Mouse (Mus musculus): Measurements from ENCODE around the gene Iqcf3.
"Not testable (repeated sequence)": the region's sequence is repeated elsewhere in the genome, so short reads cannot be mapped to it uniquely, and the experiment has no call there.

The Iqcf3 gene
- long read RNA-seq, experiment 1, result 0 reads
- long read RNA-seq, experiment 2, result 0 reads

- intact Hi-C loops (cut with DNase I), result no loop called here
Observed at GRCm38 (mm10) chr9:106561531-106561930, at the start of gene Iqcf3. TSS of gene Iqcf3 (minus strand) at chr9:106561631.

- intact Hi-C loops (cut with DNase I), result no loop called here
Observed at GRCm38 (mm10) chr9:106610727-106611126, 49.3 kb upstream of the Iqcf3 start.

GRCm38 (mm10) chr9:106600546-106600945 lies 39.1 kb upstream of the Iqcf3 start:
- intact Hi-C loops (cut with DNase I), result loop anchor here (2.0 kb wide), 1 partner anchor 42 kb away; no protein-coding TSS in a partner anchor

- intact Hi-C loops (cut with DNase I), result no loop called here
Observed at GRCm38 (mm10) chr9:106598466-106598865, 37.0 kb upstream of the Iqcf3 start.

GRCm38 (mm10) chr9:106595836-106596235 lies 34.4 kb upstream of the Iqcf3 start:
- intact Hi-C loops (cut with DNase I), result no loop called here

GRCm38 (mm10) chr9:106595402-106595801 lies 34.0 kb upstream of the Iqcf3 start:
- intact Hi-C loops (cut with DNase I), result not testable (repeated sequence)

GRCm38 (mm10) chr9:106592158-106592557 lies 30.7 kb upstream of the Iqcf3 start:
- intact Hi-C loops (cut with DNase I), result no loop called here

- intact Hi-C loops (cut with DNase I), result no loop called here
Observed at GRCm38 (mm10) chr9:106582552-106582951, 21.1 kb upstream of the Iqcf3 start.

GRCm38 (mm10) chr9:106580016-106580415 lies 18.6 kb upstream of the Iqcf3 start:
- intact Hi-C loops (cut with DNase I), result no loop called here

GRCm38 (mm10) chr9:106576112-106576511 lies 14.7 kb upstream of the Iqcf3 start:
- intact Hi-C loops (cut with DNase I), result no loop called here

GRCm38 (mm10) chr9:106573366-106573765 lies 11.9 kb upstream of the Iqcf3 start:
- intact Hi-C loops (cut with DNase I), result no loop called here

- intact Hi-C loops (cut with DNase I), result no loop called here
Observed at GRCm38 (mm10) chr9:106572186-106572585, 10.8 kb upstream of the Iqcf3 start.

- intact Hi-C loops (cut with DNase I), result no loop called here
Observed at GRCm38 (mm10) chr9:106570896-106571295, 9.5 kb upstream of the Iqcf3 start, which contains the start of gene Iqcf4. TSS of gene Iqcf4 (minus strand) at chr9:106570996.

- intact Hi-C loops (cut with DNase I), result no loop called here
Observed at GRCm38 (mm10) chr9:106566437-106566836, 5.0 kb upstream of the Iqcf3 start.

GRCm38 (mm10) chr9:106564025-106564424 lies 2.6 kb upstream of the Iqcf3 start:
- intact Hi-C loops (cut with DNase I), result no loop called here

GRCm38 (mm10) chr9:106562291-106562690 lies 860 bp upstream of the Iqcf3 start:
- intact Hi-C loops (cut with DNase I), result no loop called here

GRCm38 (mm10) chr9:106534975-106535374 lies 26.5 kb downstream of the Iqcf3 start:
- intact Hi-C loops (cut with DNase I), result loop anchor here (10.0 kb wide), 1 partner anchor 110 kb away; no protein-coding TSS in a partner anchor

- intact Hi-C loops (cut with DNase I), result loop anchor here (10.0 kb wide), 1 partner anchor 111 kb away; no protein-coding TSS in a partner anchor
Observed at GRCm38 (mm10) chr9:106534296-106534695, 27.1 kb downstream of the Iqcf3 start.

- intact Hi-C loops (cut with DNase I), result loop anchor here (10.0 kb wide), 1 partner anchor 113 kb away; no protein-coding TSS in a partner anchor
Observed at GRCm38 (mm10) chr9:106531833-106532232, 29.6 kb downstream of the Iqcf3 start.

GRCm38 (mm10) chr9:106519909-106520308 lies 41.5 kb downstream of the Iqcf3 start:
- intact Hi-C loops (cut with DNase I), result no loop called here

GRCm38 (mm10) chr9:106519433-106519832 lies 42.0 kb downstream of the Iqcf3 start:
- intact Hi-C loops (cut with DNase I), result no loop called here

GRCm38 (mm10) chr9:106514273-106514672 lies 47.2 kb downstream of the Iqcf3 start, which contains the start of gene Iqcf5:
TSS of gene Iqcf5 (plus strand) at chr9:106514573.
- intact Hi-C loops (cut with DNase I), result no loop called here

- intact Hi-C loops (cut with DNase I), result no loop called here
Observed at GRCm38 (mm10) chr9:106513566-106513965, 47.9 kb downstream of the Iqcf3 start.
